Mouse (Mus musculus): ENCODE measurements around the gene Plcb2. TPM values are rescaled to one million over a fixed set of nuclear protein-coding genes. Genes with fewer than 3 reads are reported as not detected.

Gene Plcb2
- polyA plus RNA-seq, 1 experiment from 2014 or later: 2.3 TPM

Other genes with a start within 250 kb of the Plcb2 start
- 91.1 and 96.9 TPM in 2 replicates for gene Srp14, start 248.7 kb downstream of the Plcb2 start, polyA plus RNA-seq (2015; fragmentation: Nextera tagmentation; extraction: Ambion mirVana)
- 0.30 and 0.39 TPM in 2 replicates for gene Bmf, start 178.8 kb downstream of the Plcb2 start, polyA plus RNA-seq (2015; fragmentation: Nextera tagmentation; extraction: Ambion mirVana)
- 43.6 and 47.1 TPM in 2 replicates for gene Bub1b, start 130.2 kb downstream of the Plcb2 start, polyA plus RNA-seq (2015; fragmentation: Nextera tagmentation; extraction: Ambion mirVana)
- gene Pak6, start 65.1 kb downstream of the Plcb2 start, polyA plus RNA-seq (2015; fragmentation: Nextera tagmentation; extraction: Ambion mirVana): 0.30 and 0.45 TPM in 2 replicates
- gene Ankrd63, start 24.5 kb downstream of the Plcb2 start, polyA plus RNA-seq (2015; fragmentation: Nextera tagmentation; extraction: Ambion mirVana): 0.07 and 0.08 TPM in 2 replicates
- 12.3 and 12.6 TPM in 2 replicates for gene Inafm2, start 17.3 kb upstream of the Plcb2 start, polyA plus RNA-seq (2015; fragmentation: Nextera tagmentation; extraction: Ambion mirVana)
- 0.20 and 0.29 TPM in 2 replicates for gene Ccdc9b, start 34.2 kb upstream of the Plcb2 start, polyA plus RNA-seq (2015; fragmentation: Nextera tagmentation; extraction: Ambion mirVana)
- not detected in 2 replicates for gene Phgr1, start 44.3 kb upstream of the Plcb2 start, polyA plus RNA-seq (2015; fragmentation: Nextera tagmentation; extraction: Ambion mirVana)
- 0.26 and 0.32 TPM in 2 replicates for gene Disp2, start 51.3 kb upstream of the Plcb2 start, polyA plus RNA-seq (2015; fragmentation: Nextera tagmentation; extraction: Ambion mirVana)
- gene Knstrn, start 85.6 kb upstream of the Plcb2 start, polyA plus RNA-seq (2015; fragmentation: Nextera tagmentation; extraction: Ambion mirVana): 67.2 and 73.9 TPM in 2 replicates
- gene Ivd, start 133.5 kb upstream of the Plcb2 start, polyA plus RNA-seq (2015; fragmentation: Nextera tagmentation; extraction: Ambion mirVana): 35.8 and 43.5 TPM in 2 replicates
- 3.2 and 4.3 TPM in 2 replicates for gene Bahd1, start 171.9 kb upstream of the Plcb2 start, polyA plus RNA-seq (2015; fragmentation: Nextera tagmentation; extraction: Ambion mirVana)
- gene Chst14, start 198.1 kb upstream of the Plcb2 start, polyA plus RNA-seq (2015; fragmentation: Nextera tagmentation; extraction: Ambion mirVana): 4.5 and 5.7 TPM in 2 replicates

All from liver, embryonic 15.5 days (tissue).